Mouse (Mus musculus): Measurements from ENCODE around the gene Stt3b.

DNA sequence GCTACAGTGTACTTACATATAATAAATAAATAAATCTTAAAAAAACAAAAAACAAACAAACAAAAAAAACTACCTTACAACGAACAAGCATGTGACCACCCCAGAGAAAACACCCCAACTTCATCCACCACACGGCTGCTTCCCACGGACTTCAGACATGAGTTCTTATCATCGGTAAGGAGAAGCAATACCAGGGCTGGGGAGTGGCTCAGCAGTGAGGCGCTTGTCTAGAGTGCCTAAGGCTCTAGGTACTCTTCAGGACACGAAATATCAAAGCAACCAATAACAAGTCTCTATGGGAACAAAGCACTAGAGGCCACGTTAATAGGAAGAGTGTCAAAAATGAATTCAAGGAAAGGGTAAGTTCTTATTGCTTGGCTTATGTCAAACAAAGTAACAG is 49.8 kb downstream of the Stt3b start:
- TF ChIP-seq CTCF (IDR thresholded peaks at IDR 0.05; ENCODE audit: control insufficient read depth, insufficient read depth, insufficient read length): no peak
- TF ChIP-seq FOSL1 (IDR thresholded peaks at IDR 0.05; ENCODE audit: insufficient read depth, low read length, poor library complexity, severe bottlenecking): no peak
- TF ChIP-seq MYOG (IDR thresholded peaks at IDR 0.05; ENCODE audit: control insufficient read depth, extremely low read depth, insufficient read length): no peak
- TF ChIP-seq USF1 (IDR thresholded peaks at IDR 0.05; ENCODE audit: low read depth): no peak
- no peak for TF ChIP-seq CEBPB (IDR thresholded peaks at IDR 0.05; ENCODE audit: low read depth)
- TF ChIP-seq MYOD1 (IDR thresholded peaks at IDR 0.05; ENCODE audit: control insufficient read depth, insufficient read length, low read depth): no peak
- TF ChIP-seq MAX (IDR thresholded peaks at IDR 0.05): no peak

Measured in C2C12 (cell line).